Mouse (Mus musculus) heart, embryonic 11.5 days (tissue): ENCODE results near the gene Ruvbl1. TPM values are rescaled to one million over a fixed set of nuclear protein-coding genes. Genes with fewer than 3 reads are reported as not detected.
A peak's percentile ranks its signal among the peaks of the same experiment; 100 is the strongest.

Source experiments
- ATAC-seq: fragments of 200-750 bp; cut with Nextera tagmentation; replicated peaks from 2 replicates; pipeline ENCODE4 v1.8.0; 2017; ENCODE audit warnings: moderate library complexity; ENCODE audit not compliant: insufficient number of reproducible peaks, low FRiP score, low TSS enrichment
- H3K27ac ChIP-seq: fragments of 300-500 bp; sonication (generic); 2 replicates; pipeline ENCODE4 v1.5.1; 2014; ENCODE audit warnings: mild to moderate bottlenecking, low read depth, low read length
- H3K27me3 ChIP-seq: fragments of 300-500 bp; sonication (generic); 2 replicates; pipeline ENCODE4 v1.6.1; 2014; ENCODE audit warnings: mild to moderate bottlenecking, low read length, mixed read lengths; ENCODE audit not compliant: control insufficient read depth, insufficient read depth
- H3K36me3 ChIP-seq: fragments of 300-500 bp; sonication (generic); 2 replicates; pipeline ENCODE4 v1.6.1; 2014; ENCODE audit warnings: mild to moderate bottlenecking, low read length, moderate library complexity, mixed read lengths; ENCODE audit not compliant: control insufficient read depth, insufficient read depth
- H3K4me1 ChIP-seq: fragments of 300-500 bp; sonication (generic); 2 replicates; pipeline ENCODE4 v1.6.1; 2014; ENCODE audit warnings: low read length; ENCODE audit not compliant: control insufficient read depth, insufficient read depth
- H3K4me2 ChIP-seq: fragments of 300-500 bp; sonication (generic); 2 replicates; pipeline ENCODE4 v1.6.1; 2014; ENCODE audit warnings: mild to moderate bottlenecking, moderate library complexity
- H3K4me3 ChIP-seq: fragments of 300-500 bp; sonication (generic); 2 replicates; pipeline ENCODE4 v1.5.1; 2014; ENCODE audit warnings: low read depth, low read length
- H3K9ac ChIP-seq: fragments of 300-500 bp; sonication (generic); 2 replicates; pipeline ENCODE4 v1.6.1; 2014; ENCODE audit warnings: mild to moderate bottlenecking, low read depth, low read length, moderate library complexity
- H3K9me3 ChIP-seq: fragments of 300-500 bp; sonication (generic); replicated peaks from 2 replicates; pipeline ENCODE4 v1.6.1; 2016; ENCODE audit warnings: low read length; ENCODE audit not compliant: control insufficient read depth
- WGBS: fragments of 180-500 bp; shearing (Covaris S2); extraction: QIAGEN DNeasy Blood & Tissue Kit; methylation state at CpG from one replicate; pipeline ENCODE4 v1.1.7; 2014; ENCODE audit not compliant: insufficient replicate concordance; 5-methylcytosine and 5-hydroxymethylcytosine counted together
- polyA plus RNA-seq: library from polyadenylated mRNA; unstranded; fragments of >200 nt; fragmentation: Nextera tagmentation; extraction: Ambion mirVana; gene quantifications from 2 replicates; pipeline ENCODE4 v1.2.1, GENCODE M21; 2014

Ruvbl1 gene
- polyA plus RNA-seq, 1 experiment from 2014 or later = 92.5 TPM

- ATAC-seq = peak; percentile 93
- under 1% methylated on average over 80 of the region's 80 CpGs for WGBS
- Histone ChIP-seq H3K4me3 (peak within 1 kb of the TSS; percentile 98), H3K9me3 (no peaks in the 10 kb centered on the region), H3K36me3 (peaks cover 15% of the 10 kb centered on the region), H3K4me1 (peaks cover 39% of the 10 kb centered on the region), H3K4me2 (peak within 1 kb of the TSS; percentile 96), H3K27ac (peak within 1 kb of the TSS; percentile 93), H3K27me3 (no peaks in the 10 kb centered on the region), H3K9ac (peak within 1 kb of the TSS; percentile 99)
Observed at GRCm38 (mm10) chr6:88518404-88519263, 53.4 kb downstream of the Ruvbl1 start, which contains the start of gene Sec61a1. Gene Sec61a1 (minus strand): TSS chr6:88518905.

- Histone ChIP-seq H3K4me2 (no peak overlapping the region), H3K4me3 (no peak overlapping the region), H3K9me3 (no peaks in the 10 kb centered on the region), H3K27ac (no peak overlapping the region), H3K4me1 (peaks cover 9% of the 10 kb centered on the region), H3K27me3 (no peaks in the 10 kb centered on the region), H3K36me3 (no peaks in the 10 kb centered on the region), H3K9ac (no peak overlapping the region)
- 77% methylated on average over 7 of the region's 7 CpGs for WGBS
- ATAC-seq = no peak
Observed at GRCm38 (mm10) chr6:88521821-88522220, 56.6 kb downstream of the Ruvbl1 start.

- 51% methylated on average over 3 of the region's 3 CpGs for WGBS
- no peak overlapping the region for H3K27ac ChIP-seq
- ATAC-seq = no peak
- H3K9ac ChIP-seq = no peak overlapping the region
- no peak overlapping the region for H3K4me2 ChIP-seq
- no peaks in the 10 kb centered on the region for H3K36me3 ChIP-seq
- H3K9me3 ChIP-seq = no peaks in the 10 kb centered on the region
- H3K4me1 ChIP-seq = peaks cover 5% of the 10 kb centered on the region
- H3K4me3 ChIP-seq = no peak overlapping the region
- H3K27me3 ChIP-seq = no peaks in the 10 kb centered on the region
Observed at GRCm38 (mm10) chr6:88522606-88523005, 57.4 kb downstream of the Ruvbl1 start.

GRCm38 (mm10) chr6:88523043-88523442 is 57.8 kb downstream of the Ruvbl1 start:
- H3K9me3 ChIP-seq = no peaks in the 10 kb centered on the region
- no peaks in the 10 kb centered on the region for H3K36me3 ChIP-seq
- H3K9ac ChIP-seq = no peak overlapping the region
- no peak overlapping the region for H3K4me3 ChIP-seq
- no peak overlapping the region for H3K4me2 ChIP-seq
- no peaks in the 10 kb centered on the region for H3K27me3 ChIP-seq
- H3K27ac ChIP-seq = no peak overlapping the region
- 66% methylated on average over 3 of the region's 3 CpGs for WGBS
- H3K4me1 ChIP-seq = peaks cover 5% of the 10 kb centered on the region
- no peak for ATAC-seq

- 79% methylated on average over 3 of the region's 3 CpGs for WGBS
- Histone ChIP-seq H3K9me3 (no peaks in the 10 kb centered on the region), H3K27me3 (no peaks in the 10 kb centered on the region), H3K9ac (no peak overlapping the region), H3K4me3 (no peak overlapping the region), H3K36me3 (no peaks in the 10 kb centered on the region), H3K27ac (no peak overlapping the region), H3K4me2 (no peak overlapping the region), H3K4me1 (peaks cover 5% of the 10 kb centered on the region)
- ATAC-seq = no peak
Observed at GRCm38 (mm10) chr6:88523451-88523850, 58.2 kb downstream of the Ruvbl1 start.

- H3K27ac ChIP-seq = no peak overlapping the region
- H3K4me3 ChIP-seq = no peak overlapping the region
- WGBS = 68% methylated on average over 4 of the region's 4 CpGs
- H3K36me3 ChIP-seq = no peaks in the 10 kb centered on the region
- no peak overlapping the region for H3K4me2 ChIP-seq
- H3K9ac ChIP-seq = no peak overlapping the region
- ATAC-seq = no peak
- H3K4me1 ChIP-seq = peaks cover 5% of the 10 kb centered on the region
- H3K9me3 ChIP-seq = no peaks in the 10 kb centered on the region
- H3K27me3 ChIP-seq = no peaks in the 10 kb centered on the region
Observed at GRCm38 (mm10) chr6:88524056-88524455, 58.8 kb downstream of the Ruvbl1 start.

GRCm38 (mm10) chr6:88530306-88530705 is 65.1 kb downstream of the Ruvbl1 start:
- Histone ChIP-seq H3K9ac (no peak overlapping the region), H3K4me1 (no peaks in the 10 kb centered on the region), H3K27me3 (no peaks in the 10 kb centered on the region), H3K9me3 (no peaks in the 10 kb centered on the region), H3K4me3 (no peak overlapping the region), H3K4me2 (no peak overlapping the region), H3K36me3 (no peaks in the 10 kb centered on the region), H3K27ac (no peak overlapping the region)
- ATAC-seq = no peak

- Histone ChIP-seq H3K36me3 (no peaks in the 10 kb centered on the region), H3K27me3 (0 out of 2 replicates have a peak, but pooled peaks cover 2% of the 10 kb centered on the region), H3K9me3 (no peaks in the 10 kb centered on the region), H3K4me1 (0 out of 2 replicates have a peak, but pooled peaks cover 5% of the 10 kb centered on the region), H3K4me2 (no peak overlapping the region), H3K4me3 (no peak overlapping the region), H3K27ac (no peak overlapping the region), H3K9ac (no peak overlapping the region)
- 62% methylated on average over 2 of the region's 2 CpGs for WGBS
- no peak for ATAC-seq
Observed at GRCm38 (mm10) chr6:88540093-88540755, 75.0 kb downstream of the Ruvbl1 start.
